Mouse (Mus musculus) left cerebral cortex, adult 6 months (tissue): ENCODE measurements around the gene Gm5737. TPM values are rescaled to one million over a fixed set of nuclear protein-coding genes. Genes with fewer than 3 reads are reported as not detected.

ENCODE experiments used
- long read RNA-seq, 2 experiments: library from polyadenylated mRNA; unstranded; transcript quantifications; one replicate each; pipeline ENCODE4 v2.0.0; 2019 to 2020
- polyA plus RNA-seq: library from polyadenylated mRNA; unstranded; fragments of <200 nt; fragmentation: Nextera tagmentation; gene quantifications from 2 replicates; pipeline ENCODE4 v1.2.3, GENCODE M21; 2021

The Gm5737 gene
- polyA plus RNA-seq: not detected in 2 replicates
- long read RNA-seq, experiment 1: 0 reads
- long read RNA-seq, experiment 2, partial matches to known transcripts: 0 of 1 reads
- long read RNA-seq, experiment 2, other reads (novel, unspliced or antisense): 1 of 1 reads

GRCm38 (mm10) chr7:120811834-120812415 lies at the start of gene Gm5737:
Gene Gm5737 (plus strand): TSS chr7:120812365.

GRCm38 (mm10) chr7:120842345-120843036 lies 30.3 kb downstream of the Gm5737 start, which contains the start of gene Eef2k:
Gene Eef2k (plus strand): TSS chr7:120842831.

Other genes with a start within 250 kb of the Gm5737 start
- gene Uqcrc2, start 177.2 kb upstream of the Gm5737 start, polyA plus RNA-seq: 203 and 241 TPM in 2 replicates
- gene Pdzd9, start 142.0 kb upstream of the Gm5737 start, polyA plus RNA-seq: 0.05 and 0.18 TPM in 2 replicates
- 10.6 and 15.9 TPM in 2 replicates for gene Mosmo, start 134.7 kb upstream of the Gm5737 start, polyA plus RNA-seq
- 2.0 and 2.7 TPM in 2 replicates for gene Vwa3a, start 73.0 kb upstream of the Gm5737 start, polyA plus RNA-seq
- gene Eef2k, start 30.5 kb downstream of the Gm5737 start, polyA plus RNA-seq: 5.5 and 7.2 TPM in 2 replicates
- gene Polr3e, start 105.4 kb downstream of the Gm5737 start, polyA plus RNA-seq: 15.2 and 16.5 TPM in 2 replicates
- 1.4 and 6.2 TPM in 2 replicates for gene Cdr2, start 169.9 kb downstream of the Gm5737 start, polyA plus RNA-seq
- gene Mfsd13b, start 170.1 kb downstream of the Gm5737 start, polyA plus RNA-seq: 0.88 and 1.2 TPM in 2 replicates
- gene Mettl9, start 222.1 kb downstream of the Gm5737 start, polyA plus RNA-seq: 68.2 and 104 TPM in 2 replicates